Mouse (Mus musculus) spleen, adult 2 months (tissue): Measurements from ENCODE around the gene Rhoc. TPM values are rescaled to one million over a fixed set of nuclear protein-coding genes. Genes with fewer than 3 reads are reported as not detected.
A peak's percentile ranks its signal among the peaks of the same experiment; 100 is the strongest.

Source experiments
- DNase-seq, 2 experiments: peaks; one replicate each; pipeline versions ENCODE4 v3.0.0 to v3.0.0-alpha.2; 2012 to 2021; ENCODE audit warnings: low spot score in 2 of 2, low read depth in 1 of 2
- H3K27ac ChIP-seq: fragments of 200-500 bp; 2 replicates; pipeline ENCODE4 v1.5.1; 2012; ENCODE audit warnings: low read length, inconsistent platforms; ENCODE audit not compliant: insufficient read depth
- H3K27me3 ChIP-seq: fragments of 200-500 bp; 2 replicates; pipeline ENCODE4 v1.6.1; 2012; ENCODE audit warnings: mild to moderate bottlenecking, moderate library complexity, low read length, inconsistent platforms; ENCODE audit not compliant: control insufficient read depth, insufficient read depth
- H3K36me3 ChIP-seq: fragments of 200-500 bp; 2 replicates; pipeline ENCODE4 v1.6.1; 2012; ENCODE audit warnings: mild to moderate bottlenecking, low read length, inconsistent platforms; ENCODE audit not compliant: control insufficient read depth, insufficient read depth
- H3K4me1 ChIP-seq: fragments of 200-500 bp; 2 replicates; pipeline ENCODE4 v1.6.1; 2011; ENCODE audit warnings: inconsistent platforms; ENCODE audit not compliant: control insufficient read depth, insufficient read depth, insufficient read length
- H3K4me3 ChIP-seq: fragments of 200-500 bp; 2 replicates; pipeline ENCODE4 v1.5.1; 2011; ENCODE audit warnings: mild to moderate bottlenecking, inconsistent platforms; ENCODE audit not compliant: insufficient read depth, insufficient read length; ENCODE audit errors: extremely low read depth
- CTCF ChIP-seq: fragments of 200-500 bp; IDR thresholded peaks from 2 replicates; pipeline ENCODE4 v1.5.1; 2011; ENCODE audit warnings: mild to moderate bottlenecking, inconsistent platforms; ENCODE audit not compliant: insufficient read depth, insufficient read length, insufficient replicate concordance; ENCODE audit errors: extremely low read depth
- POLR2A ChIP-seq: fragments of 200-500 bp; IDR thresholded peaks from 2 replicates; pipeline ENCODE4 v1.6.1; 2011; ENCODE audit warnings: low read depth, low read length, inconsistent platforms
- WGBS: fragments of 180-500 bp; shearing (Covaris S2); methylation state at CpG from one replicate; pipeline ENCODE4 v1.1.7; 2018; 5-methylcytosine and 5-hydroxymethylcytosine counted together
- polyA plus RNA-seq: library from polyadenylated mRNA; depleted of rRNA; stranded (reverse); fragments of >200 nt; gene quantifications from 2 replicates; pipeline ENCODE4 v1.2.3, GENCODE M21; 2012

Rhoc gene
- polyA plus RNA-seq, 1 experiment, result 15.1 TPM

DNA sequence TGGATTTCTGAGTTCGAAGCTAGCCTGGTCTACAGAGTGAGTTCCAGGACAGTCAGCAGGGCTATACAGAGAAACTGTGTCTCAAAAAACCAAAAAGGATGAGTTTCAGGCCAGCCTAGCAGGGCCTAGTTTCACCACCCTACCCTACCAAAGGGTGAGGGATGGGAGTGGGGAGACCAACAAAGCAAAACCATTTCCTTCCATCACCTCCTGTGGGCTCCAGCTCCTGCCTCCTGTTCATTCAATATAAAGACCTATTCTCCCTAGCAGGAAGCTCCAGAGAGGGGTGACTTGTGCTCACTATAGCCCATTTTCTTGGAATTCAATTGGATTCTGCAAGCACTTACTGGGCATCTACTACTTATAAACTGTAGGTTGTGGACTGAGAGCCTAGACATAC is 26.6 kb downstream of the Rhoc start:
- peaks cover 2% of the 10 kb centered on the region; the same call in 1 of the 2 replicates for H3K4me1 ChIP-seq
- WGBS, result 90% methylated on average over 1 of the region's 1 CpGs
- no peak overlapping the region for H3K27ac ChIP-seq
- no peak overlapping the region for H3K4me3 ChIP-seq
- DNase-seq, result no peak
- TF ChIP-seq POLR2A, result no peak
- TF ChIP-seq CTCF, result no peak
- H3K36me3 ChIP-seq, result no peaks in the 10 kb centered on the region
- H3K27me3 ChIP-seq, result no peaks in the 10 kb centered on the region

DNA sequence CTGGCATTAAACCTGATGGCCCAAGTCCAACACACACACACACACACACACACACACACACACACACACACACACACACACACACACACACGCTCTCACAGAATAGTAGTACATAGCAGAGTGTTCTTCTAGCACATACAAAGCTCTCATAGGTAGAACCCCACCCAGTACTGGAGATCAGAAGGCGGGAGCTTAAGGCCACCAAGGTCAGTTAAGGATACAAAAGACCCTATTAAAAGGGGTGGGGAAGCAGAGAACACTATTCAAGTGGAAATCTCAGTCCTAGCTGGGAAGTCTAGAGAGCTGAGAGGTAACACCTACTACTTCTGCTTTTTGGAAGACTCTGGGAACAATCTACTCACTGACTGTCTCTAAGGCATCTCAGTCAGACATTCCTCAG is 27.2 kb downstream of the Rhoc start:
- Histone ChIP-seq H3K4me1 (peaks cover 2% of the 10 kb centered on the region; the same call in 1 of the 2 replicates), H3K27me3 (no peaks in the 10 kb centered on the region), H3K27ac (no peak overlapping the region), H3K4me3 (no peak overlapping the region), H3K36me3 (no peaks in the 10 kb centered on the region)
- TF ChIP-seq POLR2A, result no peak
- TF ChIP-seq CTCF, result no peak
- 88% methylated on average over 2 of the region's 2 CpGs for WGBS
- no peak for DNase-seq

DNA sequence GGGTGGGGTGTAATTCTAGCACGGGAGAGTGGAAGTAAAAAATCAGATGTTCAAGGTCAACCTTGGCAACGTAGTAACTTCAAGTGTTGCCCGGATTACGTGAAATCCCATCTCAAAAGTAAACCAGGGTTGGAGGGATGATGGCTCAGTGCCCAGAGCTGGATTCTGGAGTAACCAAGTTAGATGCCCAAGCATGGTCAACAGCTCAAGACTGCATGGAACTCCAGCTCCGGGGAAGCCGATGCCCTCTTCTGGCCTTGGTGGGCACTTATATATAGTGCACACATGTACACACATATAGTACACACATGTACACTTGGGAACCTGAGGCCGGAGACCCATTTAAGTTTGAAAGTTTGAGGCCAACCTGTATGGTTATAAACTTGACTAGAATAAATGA is 28.0 kb downstream of the Rhoc start:
- peaks cover 2% of the 10 kb centered on the region; the same call in 1 of the 2 replicates for H3K4me1 ChIP-seq
- H3K27ac ChIP-seq, result no peak overlapping the region
- no peak for TF ChIP-seq POLR2A
- no peak for TF ChIP-seq CTCF
- 97% methylated on average over 7 of the region's 7 CpGs for WGBS
- no peak overlapping the region for H3K4me3 ChIP-seq
- no peaks in the 10 kb centered on the region for H3K27me3 ChIP-seq
- DNase-seq, result no peak
- H3K36me3 ChIP-seq, result peaks cover 2% of the 10 kb centered on the region; the same call in 1 of the 2 replicates

DNA sequence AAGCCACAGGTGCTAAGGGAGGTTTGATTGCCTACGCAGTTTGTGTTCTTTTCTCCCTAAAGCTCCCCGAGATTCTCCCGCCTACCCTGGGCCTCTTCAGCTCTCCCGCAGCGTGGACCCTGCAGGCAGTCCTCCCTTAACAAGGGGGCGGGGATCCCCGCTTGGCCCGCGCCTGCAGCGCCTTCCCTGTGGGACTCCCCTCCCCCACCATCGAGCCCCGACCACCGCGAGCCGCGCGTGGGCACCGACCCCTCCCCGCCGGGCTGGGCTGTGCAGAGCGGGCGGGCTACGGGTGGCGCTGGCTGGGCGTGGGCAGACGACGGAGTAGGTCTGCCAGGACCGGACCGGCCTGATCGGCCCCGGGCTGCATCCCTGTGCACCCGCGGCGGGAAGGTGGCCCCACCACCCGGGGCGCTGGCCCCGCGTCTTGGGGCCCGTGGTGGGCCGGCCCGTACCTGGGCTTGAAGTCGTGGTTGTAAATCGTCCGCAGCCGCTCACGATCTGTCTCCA is 29.4 kb downstream of the Rhoc start:
- TF ChIP-seq POLR2A (no peak), CTCF (no peak)
- no peaks in the 10 kb centered on the region for H3K27me3 ChIP-seq
- no peaks in the 10 kb centered on the region; the same call in 1 of the 2 replicates for H3K4me1 ChIP-seq
- H3K36me3 ChIP-seq, result peaks cover 7% of the 10 kb centered on the region; the same call in 1 of the 2 replicates
- peak overlapping the region; percentile 84 for H3K27ac ChIP-seq
- peak in 1 of 2 experiments; percentile 44 for DNase-seq
- H3K4me3 ChIP-seq, result peak overlapping the region; percentile 93
- under 1% methylated on average over 46 of the region's 46 CpGs for WGBS

DNA sequence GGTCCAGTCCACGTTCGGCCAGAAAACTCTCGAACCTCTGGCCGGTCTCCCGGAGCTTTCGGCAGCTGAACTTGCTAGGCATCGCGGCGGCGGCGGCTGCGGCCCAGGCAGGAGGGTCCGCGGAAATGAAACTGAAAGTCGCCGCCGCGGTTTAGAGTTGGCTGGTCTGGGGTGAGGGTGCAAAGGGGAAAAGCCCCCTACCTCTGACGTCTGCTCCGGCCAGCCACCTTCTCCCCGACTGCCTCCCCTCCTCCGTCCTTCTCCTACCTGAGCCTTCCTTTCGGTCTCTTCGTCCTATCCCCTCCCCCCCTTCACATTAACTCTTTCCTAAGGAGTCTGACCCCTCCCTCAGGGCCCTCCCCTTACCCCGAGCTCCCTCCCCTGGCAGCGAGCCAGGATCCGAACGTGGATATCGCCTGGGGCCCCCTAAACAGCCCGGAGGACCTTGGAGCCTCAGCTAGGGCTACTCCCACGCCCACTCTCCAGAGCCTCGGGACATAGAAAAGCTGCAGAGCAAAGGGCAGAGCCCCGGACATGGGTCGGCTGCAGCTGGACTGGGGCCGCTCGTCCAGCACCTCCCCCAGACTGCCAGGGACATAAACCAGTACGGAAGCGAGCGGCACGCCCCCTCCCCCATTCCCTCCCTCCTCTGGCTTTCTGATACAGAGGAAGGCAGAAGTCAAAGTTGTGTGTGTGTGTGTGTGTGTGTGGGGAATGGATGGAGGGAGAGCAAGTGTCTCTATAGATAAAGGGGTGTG is 30.0 kb downstream of the Rhoc start, which contains the start of gene Mov10:
Gene Mov10, minus strand, starts transcription at position 573 of the 758 bp plus-strand sequence.
- peaks cover 7% of the 10 kb centered on the region; the same call in 1 of the 2 replicates for H3K36me3 ChIP-seq
- DNase-seq, result peak in 1 of 2 experiments; percentile 70
- peak within 1 kb of the TSS; percentile 84 for H3K27ac ChIP-seq
- TF ChIP-seq CTCF (no peak), POLR2A (no peak)
- peak within 1 kb of the TSS; percentile 93 for H3K4me3 ChIP-seq
- no peaks in the 10 kb centered on the region; the same call in 1 of the 2 replicates for H3K4me1 ChIP-seq
- under 1% methylated on average over 39 of the region's 40 CpGs for WGBS
- no peaks in the 10 kb centered on the region for H3K27me3 ChIP-seq

DNA sequence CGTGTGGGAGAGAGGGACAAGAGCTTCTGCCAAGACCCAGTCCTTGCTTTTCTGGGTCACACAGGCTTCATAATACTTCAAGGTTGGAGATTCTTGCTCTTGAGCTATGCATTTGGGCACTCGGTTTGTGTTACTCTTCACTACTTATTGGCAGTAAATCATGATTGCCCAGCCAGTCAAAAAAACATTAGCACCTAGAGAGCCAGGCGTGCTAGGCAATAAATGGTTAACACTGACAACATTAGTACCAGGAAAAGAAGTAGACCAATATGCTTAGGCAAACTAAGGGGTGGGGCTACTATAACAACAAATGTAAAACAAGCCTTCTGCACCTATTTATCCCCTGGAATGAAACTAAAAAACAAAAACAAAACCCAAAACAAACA is 30.6 kb downstream of the Rhoc start:
- no peak for TF ChIP-seq POLR2A
- TF ChIP-seq CTCF, result no peak
- peaks cover 7% of the 10 kb centered on the region; the same call in 1 of the 2 replicates for H3K36me3 ChIP-seq
- no peaks in the 10 kb centered on the region; the same call in 1 of the 2 replicates for H3K4me1 ChIP-seq
- H3K27me3 ChIP-seq, result no peaks in the 10 kb centered on the region
- peak overlapping the region; percentile 93; the same call in 1 of the 2 replicates for H3K4me3 ChIP-seq
- no peak overlapping the region for H3K27ac ChIP-seq
- no peak for DNase-seq
- 9% methylated on average over 3 of the region's 3 CpGs for WGBS

DNA sequence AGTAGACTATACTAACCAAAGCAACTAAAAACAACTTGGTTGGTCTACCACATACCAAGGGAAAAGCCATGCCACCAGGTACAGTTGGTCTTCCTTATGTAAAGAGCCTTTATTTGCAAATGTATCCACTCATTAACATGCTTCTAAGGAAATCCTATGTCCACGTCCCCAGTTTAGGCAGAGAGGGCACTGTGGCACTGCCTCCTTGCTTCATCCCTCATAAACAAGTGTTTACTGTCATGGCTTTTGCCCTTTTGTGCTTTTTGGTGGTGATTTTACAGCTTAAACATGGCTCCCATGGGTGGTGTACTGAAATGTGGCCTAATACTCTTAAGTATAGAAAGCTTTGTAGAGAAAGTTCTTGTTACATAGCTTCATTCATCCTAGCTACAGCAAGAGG is 32.3 kb downstream of the Rhoc start:
- no peak overlapping the region for H3K27ac ChIP-seq
- peaks cover 9% of the 10 kb centered on the region for H3K36me3 ChIP-seq
- TF ChIP-seq CTCF (no peak), POLR2A (no peak)
- no peak for DNase-seq
- WGBS, result 85% methylated on average over 1 of the region's 1 CpGs
- H3K27me3 ChIP-seq, result no peaks in the 10 kb centered on the region
- H3K4me1 ChIP-seq, result no peaks in the 10 kb centered on the region; the same call in 1 of the 2 replicates
- no peak overlapping the region for H3K4me3 ChIP-seq
